8 mouse cellular contexts compared by ENCODE assay signal in the genomic region with DNA sequence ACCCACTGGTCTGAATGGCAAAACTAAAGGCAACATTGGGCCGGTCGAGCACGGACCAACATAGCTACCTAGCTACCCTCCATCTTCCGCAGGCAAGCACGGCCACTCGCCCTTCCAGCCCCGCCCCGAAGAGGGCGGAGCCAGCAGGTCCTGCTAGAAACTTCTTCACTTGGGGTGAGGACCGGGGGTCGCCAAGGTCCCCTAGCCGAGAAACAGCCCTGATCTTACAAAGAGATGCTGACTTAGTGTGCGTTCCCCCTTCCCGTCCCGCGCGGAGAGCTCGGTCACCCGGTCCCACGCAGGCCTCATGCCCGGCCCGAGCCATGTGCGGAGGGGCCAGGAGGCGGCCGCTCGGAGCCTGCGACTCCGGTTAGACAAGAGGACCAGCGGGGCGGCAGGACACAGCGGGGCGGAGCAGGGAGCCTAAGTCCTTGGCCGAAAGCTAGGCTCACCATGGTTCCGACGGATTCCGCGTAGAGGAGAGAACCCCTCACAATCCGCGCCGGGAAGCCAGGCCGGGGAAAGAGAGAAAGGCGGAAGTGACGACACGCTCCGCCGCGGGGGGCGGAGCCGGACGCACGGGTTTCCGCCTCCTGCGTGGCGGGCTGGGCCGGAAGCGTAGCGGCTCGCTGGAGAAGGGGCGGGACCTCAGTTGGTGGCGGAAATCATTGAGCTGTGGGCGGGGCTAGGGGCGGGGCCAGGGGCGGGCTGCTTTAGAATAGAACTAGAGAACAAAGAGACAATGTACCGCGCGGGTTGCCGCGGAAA. TPM values are rescaled to one million over a fixed set of nuclear protein-coding genes. Genes with fewer than 3 reads are reported as not detected.
DNase-seq lines count a peak whose midpoint lies in the region; ATAC-seq and TF ChIP-seq lines count a peak whose summit lies in the region.

A gene (minus strand): TSS at position 561 of the 768 bp plus-strand sequence.

- under 1% methylated on average over 68 of the region's 68 CpGs for WGBS in hindbrain, postnatal 0 days

- no peaks in the 10 kb centered on the region for H3K9me3 ChIP-seq in hindbrain, postnatal 0 days (ENCODE audit: low read length)

- peak within 1 kb of the TSS; percentile 82 for H3K9ac ChIP-seq in hindbrain, postnatal 0 days (replicated peaks; ENCODE audit: low read length)

- no peaks in the 10 kb centered on the region for H3K4me1 ChIP-seq in hindbrain, postnatal 0 days (ENCODE audit: insufficient read depth, low read length)

- peak within 1 kb of the TSS; percentile 84 for H3K4me3 ChIP-seq in gastrocnemius, adult 2 months
- peak within 1 kb of the TSS; percentile 99 for H3K4me3 ChIP-seq in hindbrain, postnatal 0 days (ENCODE audit: low read length)
- H3K4me3 ChIP-seq in left cerebral cortex, adult 2 months: peak within 1 kb of the TSS; percentile 98

- H3K27me3 ChIP-seq in hindbrain, postnatal 0 days (ENCODE audit: insufficient read depth, low read length): no peaks in the 10 kb centered on the region

- TF ChIP-seq CTCF in gastrocnemius, adult 2 months (IDR thresholded peaks at IDR 0.05): peak; percentile 4; the same call in 1 of the 2 replicates
- peak; percentile 19; the same call in 1 of the 2 replicates for TF ChIP-seq CTCF in hindbrain, postnatal 0 days (IDR thresholded peaks at IDR 0.05; ENCODE audit: low read depth)
- TF ChIP-seq CTCF in left cerebral cortex, adult 2 months (IDR thresholded peaks at IDR 0.05): no peak; the same call in 1 of the 2 replicates

- H3K36me3 ChIP-seq in hindbrain, postnatal 0 days (ENCODE audit: insufficient read depth, low read length): peaks cover 28% of the 10 kb centered on the region

- intact Hi-C loops in gastrocnemius, adult 2 months (cut with DNase I): loop anchor here (2.0 to 10.0 kb wide), 3 partner anchors 85 to 311 kb away; a partner anchor contains a TSS
- intact Hi-C loops in left cerebral cortex, adult 2 months (cut with DNase I): loop anchor here (1.0 to 5.0 kb wide), 3 partner anchors 85 to 159 kb away; a partner anchor contains a TSS

- H3K4me2 ChIP-seq in hindbrain, postnatal 0 days (ENCODE audit: low read depth, low read length): peak within 1 kb of the TSS; percentile 89

- peak; percentile 93 for DNase-seq in WW6 (ENCODE audit: low read depth, low spot score)
- DNase-seq in cerebellum, postnatal 4 days (ENCODE audit: low spot score in 2 of 2): peak; percentile 83 to 93
- peak; percentile 95 for DNase-seq in gastrocnemius, adult 2 months
- peak; percentile 99 for DNase-seq in hindbrain, postnatal 0 days (ENCODE audit: low spot score)
- DNase-seq in left cerebral cortex, adult 2 months (ENCODE audit: extremely low spot score in 1 of 2, low spot score in 2 of 2): peak; percentile 87 to 89
- DNase-seq in right cerebral cortex, adult 2 months (ENCODE audit: low spot score in 2 of 2): peak; percentile 85
- peak; percentile 93 for DNase-seq in urinary bladder, postnatal 14 days (ENCODE audit: low spot score)

- H3K27ac ChIP-seq in gastrocnemius, adult 2 months: peak within 1 kb of the TSS; percentile 91
- H3K27ac ChIP-seq in hindbrain, postnatal 0 days: peak within 1 kb of the TSS; percentile 90
- peak within 1 kb of the TSS; percentile 81 for H3K27ac ChIP-seq in left cerebral cortex, adult 2 months

- ATAC-seq in hindbrain, postnatal 0 days: peak; percentile 96
- peak; percentile 95 for ATAC-seq in megakaryocyte, adult 5-6 weeks (ENCODE audit: poor library complexity, severe bottlenecking)

RNA-seq across cellular contexts. Expression of the gene that starts here (rescaled TPM):
- 100 to 1,000 TPM; 112 to 125 TPM for total RNA-seq in gastrocnemius, adult 2 months (2021)
- 234 and 266 TPM in 2 replicates for total RNA-seq in hindbrain, postnatal 0 days (2014; rRNA removed)
- 216 and 219 TPM in 2 replicates for polyA plus RNA-seq in hindbrain, postnatal 0 days (2015; fragmentation: Nextera tagmentation; extraction: Ambion mirVana)
- 100 to 1,000 TPM; 146 to 157 TPM for total RNA-seq in left cerebral cortex, adult 2 months (2021)
- 265 and 283 TPM in 2 replicates for total RNA-seq in megakaryocyte, adult 5-6 weeks (2015)
- total RNA-seq in megakaryocyte, adult 5-6 weeks (2017): 250 and 266 TPM in 2 replicates

Comparison
In these comparisons a context has a peak if more than half of its experiments do, and no peak if none do; other contexts are left out.
1. Peak in every context shown above with its lines: DNase-seq, ATAC-seq, H3K4me3 ChIP-seq and H3K27ac ChIP-seq.